Mouse (Mus musculus): ENCODE data around the gene Hdac7.

Gene Hdac7

DNA sequence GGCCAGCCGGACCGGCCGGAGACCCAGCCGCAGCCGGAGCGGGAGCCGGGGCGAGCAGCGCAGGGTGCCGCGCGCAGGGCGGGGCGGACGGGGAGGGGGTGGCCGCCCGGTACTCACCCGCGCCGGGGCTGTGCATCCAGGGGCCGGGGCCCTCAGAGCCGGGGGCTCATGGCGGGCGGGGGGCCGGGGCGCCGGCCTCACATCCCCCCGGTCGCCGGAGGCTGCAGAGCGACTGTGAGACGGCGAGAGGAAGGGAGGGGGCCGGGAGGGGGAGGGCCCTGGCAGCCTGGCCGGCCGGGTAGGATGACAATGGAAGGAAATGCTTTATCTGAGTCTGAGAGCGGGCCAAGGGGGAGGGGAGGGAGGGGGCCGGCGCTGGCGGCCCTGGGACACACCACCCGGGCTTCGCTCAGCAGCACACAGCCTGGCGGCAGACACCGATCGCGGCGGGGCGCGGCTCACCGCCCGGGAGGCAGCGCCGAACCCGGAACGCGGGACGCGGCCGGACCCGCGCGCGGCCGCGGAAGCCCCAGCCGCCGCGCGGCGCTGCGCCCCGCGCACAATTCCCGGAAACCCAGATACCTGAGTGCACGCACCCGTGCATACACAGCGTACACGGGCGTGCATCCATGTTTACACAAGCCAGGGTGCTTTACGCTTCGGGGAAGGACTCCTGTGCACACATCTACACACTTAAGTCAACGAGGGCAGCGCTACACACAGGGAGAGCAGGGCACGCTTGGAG is 12.9 kb downstream of the Hdac7 start:
- DNase-seq: peak; percentile 68 to 87

DNA sequence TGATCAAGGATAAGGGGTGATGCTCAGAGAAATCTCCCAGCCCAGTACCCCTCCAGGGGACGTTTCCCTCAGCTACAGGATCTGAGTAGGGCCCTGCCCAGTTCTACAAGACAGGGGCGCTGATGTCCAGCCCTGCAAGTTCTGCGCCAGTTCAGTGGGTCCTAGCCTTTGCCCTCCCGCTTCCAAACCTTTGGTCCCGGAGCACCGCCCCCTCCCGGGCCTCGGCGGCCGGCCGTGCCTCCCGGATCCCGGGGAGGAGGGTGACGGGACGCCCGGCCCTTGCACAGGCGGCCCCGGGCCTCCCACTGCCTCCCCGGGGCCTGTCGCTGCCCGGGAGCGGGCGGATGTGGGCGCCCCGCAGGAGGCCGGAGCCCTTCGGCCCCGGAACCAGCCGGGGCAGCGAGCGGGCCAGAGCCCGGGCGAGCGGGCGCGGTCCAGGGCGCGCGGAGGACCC is 13.5 kb downstream of the Hdac7 start:
- DNase-seq: peak; percentile 69 to 87

DNA sequence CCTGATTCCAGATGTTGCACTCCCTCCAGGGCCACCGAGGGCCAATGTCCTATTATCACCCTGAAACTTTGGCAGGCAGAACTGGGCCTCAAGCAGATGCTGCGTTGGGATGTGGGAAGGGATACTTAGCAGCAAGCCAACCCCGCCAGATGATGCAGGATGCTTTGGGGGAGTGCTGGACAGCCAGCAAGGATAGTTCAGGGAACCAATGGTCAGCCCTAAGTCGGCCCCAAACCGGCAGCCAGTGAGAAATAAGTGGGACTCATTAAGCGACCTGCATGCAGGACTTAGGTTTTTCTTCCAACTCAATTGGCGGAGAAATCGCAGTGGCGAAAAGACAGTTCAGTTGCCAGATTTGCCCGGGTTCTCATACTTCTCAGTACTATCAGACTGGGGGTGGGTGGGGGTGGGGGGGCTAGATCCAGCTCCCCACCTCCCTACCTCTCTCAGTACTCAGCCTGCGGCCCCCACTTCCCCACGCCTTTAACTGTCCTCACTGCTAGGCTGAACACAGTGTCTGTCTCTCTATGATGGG is 14.0 kb downstream of the Hdac7 start:
- no peak for DNase-seq

DNA sequence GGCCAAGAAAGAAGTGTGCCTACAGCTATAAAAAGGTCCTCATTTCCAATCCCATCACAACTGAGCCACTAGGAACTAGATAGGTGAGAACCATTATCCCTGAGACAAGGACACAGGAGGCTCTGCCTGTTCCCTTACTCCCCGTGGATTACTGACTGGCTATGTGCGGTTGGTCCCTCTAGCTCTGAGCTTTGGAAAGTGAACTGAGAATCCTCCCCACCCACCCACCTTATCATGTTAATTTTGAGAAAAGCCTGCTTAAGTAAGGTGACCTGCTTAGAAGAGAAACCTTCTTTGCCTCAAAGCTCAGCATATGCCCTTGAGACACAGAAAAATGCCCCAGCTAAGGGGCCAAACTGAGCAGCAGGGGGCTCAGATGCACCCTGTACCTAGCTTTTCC is 14.9 kb downstream of the Hdac7 start:
- DNase-seq: no peak

GRCm38 (mm10) chr15:97828901-97829338 is 15.4 kb downstream of the Hdac7 start:
- peak in 1 of 2 experiments; percentile 63 for DNase-seq

- DNase-seq: no peak
Observed at GRCm38 (mm10) chr15:97828221-97828842, 16.0 kb downstream of the Hdac7 start.

- no peak for DNase-seq
Observed at GRCm38 (mm10) chr15:97827401-97827800, 16.9 kb downstream of the Hdac7 start.

DNA sequence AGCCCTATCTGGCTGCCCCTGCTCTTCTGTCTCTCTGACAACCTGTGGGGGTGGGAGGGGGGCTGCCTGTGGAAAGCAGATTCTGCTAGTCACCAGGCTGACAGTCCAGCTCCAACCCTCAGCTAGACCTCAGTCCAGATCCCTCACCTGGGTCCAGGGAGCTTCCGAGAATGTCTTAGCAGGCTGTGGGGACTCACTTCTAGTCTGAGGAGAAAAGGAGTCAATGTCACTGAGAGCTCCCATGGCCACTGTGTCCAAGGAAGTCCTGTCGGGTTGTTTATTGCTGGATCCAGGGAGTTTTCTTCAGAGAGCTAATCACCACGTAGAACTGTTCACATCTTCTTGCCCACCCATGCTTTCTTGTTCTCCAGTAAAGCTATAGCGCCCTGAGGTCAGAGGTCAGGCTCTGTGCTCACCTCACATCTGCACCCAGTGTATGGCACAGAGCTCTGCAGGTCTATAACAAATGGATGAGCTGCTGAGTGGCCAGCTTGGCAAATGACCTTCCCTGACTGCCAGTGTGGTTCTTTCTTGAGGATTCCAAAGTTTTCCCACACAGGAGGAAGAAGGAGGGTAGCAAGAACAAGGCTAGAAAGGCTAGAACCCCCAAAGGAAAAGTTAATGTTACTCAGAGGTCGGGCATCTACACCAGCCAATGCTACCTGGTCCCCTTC is 17.6 kb downstream of the Hdac7 start:
- DNase-seq: no peak

GRCm38 (mm10) chr15:97825941-97826587 is 18.2 kb downstream of the Hdac7 start:
- DNase-seq: no peak

- peak; percentile 85 to 90 for DNase-seq
Observed at GRCm38 (mm10) chr15:97825071-97825940, 19.0 kb downstream of the Hdac7 start.

- DNase-seq: no peak
Observed at GRCm38 (mm10) chr15:97824042-97824441, 20.3 kb downstream of the Hdac7 start.

DNA sequence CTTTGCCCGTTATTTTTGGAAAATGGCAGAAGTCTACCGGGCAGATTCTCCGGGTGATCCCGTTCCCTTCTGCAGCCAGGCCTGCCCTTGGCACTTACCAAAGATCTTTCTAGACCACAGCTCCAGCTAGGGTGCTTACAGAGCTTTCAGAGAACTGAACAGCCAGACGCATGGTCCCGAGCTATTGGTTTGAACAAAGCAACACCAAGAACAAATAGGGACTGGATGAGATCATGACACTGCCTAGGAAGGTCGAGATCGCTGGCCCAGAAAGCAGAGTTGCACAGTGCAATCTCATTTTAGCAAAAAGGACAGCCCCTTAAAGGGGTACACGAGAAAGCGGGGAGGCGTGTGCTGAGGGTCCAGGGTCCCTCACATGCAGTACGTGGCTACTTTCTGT is 20.8 kb downstream of the Hdac7 start:
- DNase-seq: no peak

- DNase-seq: peak in 1 of 2 experiments; percentile 68
Observed at GRCm38 (mm10) chr15:97822545-97823228, 21.6 kb downstream of the Hdac7 start.

DNA sequence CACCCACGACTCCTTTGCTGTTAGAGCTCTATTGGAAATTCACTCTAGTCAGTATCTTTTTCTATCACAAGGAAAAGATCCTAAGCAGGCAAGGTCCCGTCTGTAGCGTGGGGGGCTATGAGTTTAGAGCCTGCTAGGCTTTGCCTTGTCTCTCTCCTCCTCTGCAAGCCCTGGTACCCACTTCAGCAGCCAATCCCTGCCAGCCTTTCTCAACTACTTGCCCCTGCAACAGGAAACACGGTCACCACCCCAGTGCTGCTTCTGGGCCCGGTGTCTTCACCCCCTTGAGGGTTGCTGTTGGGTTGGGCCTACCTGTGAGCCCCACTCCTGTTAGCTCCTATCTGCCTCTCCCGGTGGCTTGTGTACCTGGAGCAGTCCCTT is 22.3 kb downstream of the Hdac7 start:
- DNase-seq: no peak

DNA sequence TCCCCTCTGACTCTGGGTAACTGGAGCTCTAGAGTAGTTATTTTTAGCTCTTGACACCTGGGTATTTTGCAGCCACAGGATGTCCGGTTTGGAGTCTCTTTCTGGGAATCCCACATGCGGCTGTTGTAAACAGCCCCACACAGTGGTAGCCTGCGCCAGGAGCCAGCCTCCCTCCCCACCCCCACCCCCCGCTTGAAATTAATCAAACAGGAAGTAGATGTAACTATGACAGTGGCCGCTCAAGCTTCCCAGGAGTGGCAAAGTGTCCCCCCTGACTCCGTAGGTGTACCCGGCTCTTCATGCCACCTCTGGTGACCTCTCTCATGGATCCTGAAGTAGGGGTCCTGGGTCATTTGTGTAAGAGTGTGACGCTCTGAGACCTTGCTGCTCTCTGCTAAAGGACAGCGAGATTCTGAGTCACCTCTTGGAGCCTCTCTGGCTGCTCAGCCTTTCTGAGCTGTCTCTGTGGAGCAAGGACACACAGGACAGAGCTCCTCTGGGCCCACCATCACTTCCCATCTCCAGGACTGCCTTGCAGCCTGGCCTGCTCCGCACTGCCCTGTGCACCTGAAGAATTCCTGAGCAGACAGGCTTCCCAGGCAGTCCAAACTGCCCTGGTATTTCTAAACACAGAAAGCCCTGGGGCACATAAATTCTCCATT is 22.9 kb downstream of the Hdac7 start:
- DNase-seq: peak; percentile 44 to 73

- no peak for DNase-seq
Observed at GRCm38 (mm10) chr15:97819937-97820336, 24.4 kb downstream of the Hdac7 start.

DNA sequence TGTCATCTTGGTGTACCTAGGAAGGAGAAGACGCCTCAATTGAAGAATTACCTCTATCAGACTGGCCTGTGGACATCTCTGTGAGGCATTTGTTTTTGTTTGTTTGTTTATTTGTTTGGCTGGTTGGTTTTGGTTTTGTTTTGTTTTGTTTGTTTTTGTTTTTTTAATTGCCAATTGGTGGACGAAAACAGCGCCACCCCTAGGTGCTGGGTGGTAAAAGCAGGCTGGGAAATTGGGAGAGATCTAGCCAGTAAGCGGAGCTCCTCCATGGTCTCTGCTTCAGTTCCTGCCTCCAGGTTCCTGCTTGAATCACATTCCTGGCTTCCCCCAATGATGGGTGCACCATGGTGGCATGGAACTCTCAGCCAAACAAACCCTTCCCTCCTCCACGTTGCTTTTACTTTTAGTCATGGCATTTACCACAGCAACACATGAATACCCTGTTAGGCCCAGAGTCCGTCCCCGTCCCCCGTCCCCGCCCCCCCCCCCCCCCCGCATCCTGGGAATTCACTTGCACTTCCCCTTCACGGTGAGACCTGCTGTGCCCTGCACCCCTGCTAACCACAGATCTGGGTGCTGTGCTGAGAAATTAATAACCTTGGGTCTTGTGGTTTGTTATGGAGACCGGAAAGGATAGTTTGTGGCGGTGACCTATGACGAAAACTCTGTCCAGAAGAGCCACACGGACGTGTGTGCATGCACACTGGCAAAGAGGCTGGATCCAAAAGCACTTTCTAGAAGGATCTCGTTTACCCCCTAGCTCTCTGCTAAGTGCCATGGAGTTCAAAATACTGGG is 27.9 kb downstream of the Hdac7 start:
- DNase-seq: no peak

GRCm38 (mm10) chr15:97815254-97815653 is 29.0 kb downstream of the Hdac7 start:
- no peak for DNase-seq

DNA sequence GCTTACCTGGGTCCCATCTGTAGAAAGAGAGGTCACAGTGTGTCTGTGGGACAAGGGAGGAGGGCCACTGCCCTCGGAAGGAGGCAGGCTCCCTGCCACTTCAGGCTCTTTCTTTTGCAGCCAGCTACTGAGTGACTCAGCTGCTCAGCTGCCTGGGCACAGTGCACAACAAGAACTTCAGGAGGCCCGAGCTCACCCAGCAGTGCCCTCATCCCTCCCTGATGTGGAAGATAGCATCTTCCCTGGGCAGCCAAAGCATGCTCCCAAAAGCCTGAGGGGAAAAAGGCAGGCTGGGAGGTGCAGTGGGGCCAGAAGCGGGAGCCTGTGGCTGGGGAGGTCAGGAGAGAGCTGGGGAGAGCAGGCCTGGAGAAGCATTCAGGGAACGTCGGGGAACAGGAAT is 29.6 kb downstream of the Hdac7 start:
- peak in 1 of 2 experiments; percentile 71 for DNase-seq
